Mouse (Mus musculus) NIH3T3 (cell line): ENCODE measurements at regions not wholly inside any gene's neighbourhood (a gene's known extent, or its start where the extent isn't known, plus 50 kb on each side); places are given as distances from the start of the nearest gene placed in this dataset.
"Not testable (repeated sequence)": the region's sequence is repeated elsewhere in the genome, so short reads cannot be mapped to it uniquely, and the experiment has no call there.

Experiments
- DNase-seq: peaks from one replicate; pipeline ENCODE4 v3.0.0-alpha.2; 2012; ENCODE audit warnings: low read depth

DNA sequence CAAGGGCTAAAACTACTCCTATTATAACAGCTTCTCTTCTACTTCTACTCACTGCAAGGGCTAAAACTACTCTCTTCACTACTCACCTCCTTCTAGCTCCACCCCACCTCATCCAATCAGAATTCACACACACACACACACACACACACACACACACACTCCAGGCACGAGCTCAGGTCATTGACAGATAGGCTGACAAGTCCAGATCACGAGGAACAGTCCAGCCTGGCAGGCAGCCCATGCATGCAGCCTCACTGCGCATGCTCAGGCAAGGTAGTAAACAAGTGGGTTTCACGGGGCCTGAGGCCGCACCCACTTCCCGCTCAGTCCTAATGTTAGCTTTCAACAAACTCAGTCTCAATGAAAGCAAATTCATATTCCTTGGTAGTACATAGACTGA, 229.6 kb upstream of the Pld5 start:
- not testable (repeated sequence) for DNase-seq

DNA sequence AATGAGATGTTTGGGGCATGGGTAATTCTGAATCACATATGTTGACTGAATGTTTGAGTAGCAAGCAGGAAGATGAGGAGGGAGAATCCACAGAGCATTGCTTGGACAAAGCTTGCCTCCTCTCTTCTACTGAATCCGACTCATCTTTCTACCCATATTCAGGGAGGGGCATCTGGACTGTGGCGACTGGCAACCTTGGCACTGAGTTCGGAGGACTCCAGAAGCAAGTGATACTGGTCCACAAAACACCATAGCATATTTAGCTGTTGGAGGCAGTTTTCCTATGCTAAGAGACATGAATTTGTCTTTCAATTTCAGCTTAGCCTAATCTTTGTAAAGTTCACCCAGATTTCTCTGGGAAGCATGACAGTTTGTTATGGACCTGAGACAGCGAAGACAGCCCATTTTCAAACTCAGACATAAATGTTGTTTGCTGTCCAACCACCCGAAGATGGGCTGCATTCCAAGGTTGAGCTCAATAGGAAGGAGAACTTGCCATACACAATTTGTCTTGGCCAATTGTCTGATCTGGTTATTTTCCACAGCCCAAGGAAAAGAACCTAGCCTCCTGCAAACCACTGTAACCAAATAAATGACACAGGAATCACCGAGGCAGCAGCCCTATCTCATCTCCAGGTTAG, 224.0 kb upstream of the Pld5 start:
- no peak for DNase-seq

DNA sequence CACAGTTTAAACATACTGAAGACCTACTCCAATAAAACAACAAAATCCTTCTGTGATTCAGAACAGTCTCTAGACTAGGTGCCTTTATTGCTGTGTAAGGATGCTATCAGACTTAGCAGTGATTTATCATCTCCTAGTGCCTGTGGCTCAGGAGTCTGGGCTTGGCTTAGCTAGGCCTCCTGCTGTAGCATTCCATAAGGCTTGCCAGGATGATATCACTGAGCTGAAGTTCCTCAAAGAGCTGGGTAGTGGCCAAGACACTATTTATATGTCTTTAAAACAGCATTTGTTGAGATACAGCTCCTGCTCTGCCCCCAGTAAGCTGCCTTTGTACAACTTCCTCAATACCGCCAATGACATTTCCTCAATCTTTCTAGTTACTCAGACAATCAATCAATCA, 193.4 kb upstream of the Pld5 start:
- DNase-seq = no peak

DNA sequence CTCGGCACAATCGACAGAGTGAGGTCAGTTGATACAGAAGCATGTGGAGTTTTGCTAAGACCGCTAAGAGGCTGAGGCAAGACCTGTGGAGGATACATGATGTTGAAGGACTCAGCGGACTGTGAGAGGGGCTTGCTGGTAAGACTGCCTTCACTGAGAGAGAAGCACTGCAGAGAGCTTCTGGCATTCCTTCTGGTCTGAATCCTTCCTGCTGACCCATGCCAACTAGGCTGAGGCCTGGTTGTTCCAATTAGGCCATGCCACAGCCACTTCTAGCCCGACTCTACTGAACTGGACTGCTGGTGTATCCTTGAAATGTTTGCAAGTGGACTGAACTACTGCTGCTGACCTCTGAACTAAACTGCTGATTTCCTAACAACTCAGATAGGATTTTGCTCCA, 187.0 kb upstream of the Pld5 start:
- no peak for DNase-seq

DNA sequence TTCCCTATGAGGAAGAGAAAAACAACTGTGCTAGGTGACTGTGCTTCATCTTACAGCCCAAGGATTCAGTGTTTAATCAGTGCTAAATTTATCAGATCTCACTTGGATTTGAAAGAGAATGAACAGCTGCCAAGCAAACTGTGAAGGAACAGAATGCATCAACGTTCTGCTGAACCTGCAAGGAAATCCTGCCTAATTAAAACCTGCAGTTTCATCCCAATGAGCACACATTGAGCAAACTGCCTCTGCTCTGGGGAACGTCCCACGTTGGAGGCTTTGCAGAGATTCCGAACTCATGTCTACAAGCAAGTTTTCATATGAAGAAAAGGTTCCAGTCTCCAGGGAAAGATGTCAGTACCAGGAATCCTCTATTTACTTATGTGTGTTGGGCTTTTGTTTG, 171.6 kb upstream of the Pld5 start:
- DNase-seq = no peak

DNA sequence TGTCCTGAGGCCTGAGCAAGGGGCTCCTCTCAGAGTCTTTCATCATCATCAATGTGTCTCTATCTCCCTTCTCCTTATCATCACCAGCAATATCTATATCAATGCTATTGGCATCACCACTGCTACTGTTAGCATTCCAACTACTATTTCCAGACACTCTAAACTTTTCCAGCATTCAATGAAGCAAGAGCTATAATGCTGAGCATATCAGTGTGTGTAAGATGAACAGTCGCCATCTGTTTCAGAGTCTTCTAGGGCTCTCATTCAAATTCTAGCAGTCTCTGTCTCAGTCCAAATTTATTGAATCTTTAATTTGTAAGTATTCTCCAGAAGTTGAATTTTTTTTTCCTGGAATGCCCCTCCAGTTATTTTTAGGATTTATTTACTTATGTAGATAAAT, 168.6 kb upstream of the Pld5 start:
- no peak for DNase-seq

DNA sequence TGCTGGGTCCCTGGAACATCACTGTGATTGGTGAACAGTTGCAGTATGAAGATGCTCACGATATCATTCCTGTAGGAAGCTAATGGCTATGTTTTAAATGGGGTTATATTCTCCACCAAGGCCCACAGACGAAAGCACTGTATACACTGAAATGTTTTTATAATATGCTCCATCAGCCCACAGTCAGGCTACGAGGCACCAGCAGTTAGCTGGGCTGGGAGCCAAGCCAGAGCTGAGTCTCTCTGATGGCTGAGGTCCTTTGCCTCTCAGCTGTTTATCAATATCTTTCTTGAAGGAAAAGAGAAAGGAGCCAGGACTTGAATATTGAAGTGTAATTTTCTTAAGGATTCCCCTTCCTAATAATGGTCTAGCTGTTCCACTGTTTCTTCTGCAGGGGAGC, 165.1 kb upstream of the Pld5 start:
- DNase-seq = no peak

DNA sequence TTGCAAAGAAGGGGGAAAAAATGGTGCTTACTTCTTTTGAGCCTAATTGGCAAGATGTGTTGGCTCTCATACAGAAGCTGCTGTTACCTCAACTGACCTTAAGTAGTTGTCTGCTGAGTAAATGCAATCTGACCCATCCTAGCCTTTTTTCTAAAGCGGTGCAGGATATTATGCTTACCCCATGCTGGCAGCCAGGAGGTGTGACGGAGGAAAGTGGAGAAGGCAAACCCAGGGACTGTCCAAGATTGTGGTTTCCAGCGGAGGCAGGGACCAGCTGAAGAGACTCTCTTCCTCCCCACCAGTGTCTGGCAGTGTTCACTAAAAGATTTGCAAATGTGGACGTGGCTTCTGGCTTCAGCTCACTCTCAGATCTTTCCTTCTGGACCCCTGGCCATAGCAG, 152.7 kb upstream of the Pld5 start:
- no peak for DNase-seq

DNA sequence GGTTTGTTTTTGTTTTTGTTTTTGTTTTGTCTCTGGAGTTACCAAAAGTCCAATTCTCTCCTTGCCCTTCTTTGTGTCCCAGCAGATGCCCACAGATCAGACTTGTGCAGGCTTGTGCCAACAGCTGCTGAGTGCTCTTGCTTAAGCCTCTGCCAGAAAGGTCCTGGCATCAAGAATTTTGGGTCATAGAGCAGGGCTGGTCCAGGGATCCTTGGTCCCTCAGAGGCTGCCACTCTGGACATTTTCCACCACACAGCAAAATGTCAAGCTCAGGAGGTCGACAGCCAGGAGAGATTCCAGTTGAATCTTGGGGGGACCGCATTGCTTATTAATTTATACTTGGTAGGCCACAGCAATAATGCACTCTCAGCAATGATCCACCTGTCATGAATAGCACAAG, 151.9 kb upstream of the Pld5 start:
- no peak for DNase-seq

DNA sequence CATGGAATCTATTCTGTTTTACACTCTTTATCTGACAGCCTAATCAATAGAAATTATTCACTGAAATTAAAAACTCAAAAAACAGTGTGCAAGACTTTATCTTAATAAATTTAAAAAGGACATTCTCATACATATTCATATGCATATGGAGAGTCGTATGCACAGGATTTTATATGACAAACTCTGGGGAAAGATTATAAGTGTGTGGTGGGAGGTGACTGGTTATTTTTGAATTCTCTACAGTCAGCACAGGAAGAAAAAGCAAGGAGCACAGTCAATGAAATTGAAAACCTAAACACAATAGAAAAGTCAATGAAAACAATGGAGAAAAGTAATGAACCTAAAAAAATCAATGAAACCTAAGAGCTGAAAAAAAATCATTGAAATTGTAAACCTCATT, 142.1 kb upstream of the Pld5 start:
- no peak for DNase-seq

DNA sequence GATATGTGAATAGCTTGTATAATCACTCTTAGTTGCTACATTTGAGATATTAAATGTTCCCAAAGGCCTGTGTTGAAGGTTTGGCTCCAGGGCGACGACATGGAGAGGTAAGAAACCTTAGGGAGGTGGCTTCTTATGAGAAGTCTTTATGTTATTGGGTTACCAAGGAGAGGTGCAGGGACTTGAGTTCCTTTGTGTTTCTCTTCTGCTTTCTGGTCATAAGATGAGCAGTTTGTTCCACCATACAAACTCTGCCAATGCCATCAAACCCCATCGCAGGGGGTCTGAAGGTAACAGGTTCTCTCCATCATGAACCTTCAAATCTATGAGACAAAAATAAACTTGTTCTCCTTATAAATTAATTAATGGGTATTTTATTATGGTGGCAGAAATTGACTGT, 129.0 kb upstream of the Pld5 start:
- no peak for DNase-seq

DNA sequence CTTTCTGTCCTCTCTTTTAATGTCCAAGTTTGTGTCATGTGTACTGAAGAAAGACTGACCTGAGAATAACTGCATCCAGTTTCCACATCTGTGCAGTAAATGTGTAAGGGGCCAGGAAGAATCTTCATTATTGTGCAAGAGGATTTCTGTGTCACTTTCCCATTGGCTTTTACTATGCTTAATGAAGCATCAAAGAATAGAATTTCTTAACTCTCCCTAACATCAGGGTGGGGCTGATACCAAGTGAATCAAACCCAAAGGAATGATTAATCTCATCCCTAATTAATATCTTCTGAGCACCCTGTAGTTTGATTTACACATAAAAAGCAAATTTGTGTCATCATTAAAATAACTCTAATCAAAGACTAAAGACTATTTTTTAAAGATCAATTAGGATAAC, 104.5 kb upstream of the Pld5 start:
- no peak for DNase-seq

DNA sequence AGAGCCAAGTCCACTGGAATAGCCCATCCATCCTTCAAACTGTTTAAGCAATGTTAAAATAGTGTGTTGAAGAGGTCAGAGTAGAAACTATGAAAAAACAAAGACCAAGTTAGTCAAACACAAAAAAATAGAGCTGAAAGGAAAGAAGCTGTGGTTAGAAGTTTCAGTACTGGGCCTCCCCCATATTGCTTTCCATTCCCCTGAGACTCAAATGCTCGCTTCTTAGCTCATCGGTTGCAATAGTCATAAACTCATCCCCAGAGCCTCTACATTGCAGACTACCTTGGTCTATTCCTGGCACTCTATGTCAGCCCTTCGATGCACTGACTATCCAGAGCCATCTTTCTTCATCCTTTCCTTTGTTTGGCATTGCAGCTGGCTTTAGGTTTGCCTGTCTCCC, 91.8 kb upstream of the Pld5 start:
- no peak for DNase-seq

DNA sequence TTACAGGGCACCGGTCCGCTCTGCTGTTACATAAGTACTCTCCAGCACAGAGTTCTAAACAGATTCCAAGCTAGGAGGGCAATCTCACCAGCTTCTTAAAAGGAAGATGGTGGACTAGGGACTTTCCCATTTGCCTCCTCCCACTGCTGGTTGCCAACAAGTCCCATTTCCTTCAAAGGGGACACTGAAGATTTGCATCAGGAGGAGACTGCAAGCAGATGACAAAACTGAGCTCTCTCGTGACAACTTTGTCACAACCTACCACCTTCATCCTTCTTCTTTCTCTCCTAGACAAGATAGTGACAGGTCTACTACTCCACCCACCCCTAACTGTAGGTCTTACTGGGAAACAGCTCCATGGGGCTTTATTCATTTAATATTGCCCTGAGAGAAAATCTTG, 85.8 kb upstream of the Pld5 start:
- DNase-seq = no peak

DNA sequence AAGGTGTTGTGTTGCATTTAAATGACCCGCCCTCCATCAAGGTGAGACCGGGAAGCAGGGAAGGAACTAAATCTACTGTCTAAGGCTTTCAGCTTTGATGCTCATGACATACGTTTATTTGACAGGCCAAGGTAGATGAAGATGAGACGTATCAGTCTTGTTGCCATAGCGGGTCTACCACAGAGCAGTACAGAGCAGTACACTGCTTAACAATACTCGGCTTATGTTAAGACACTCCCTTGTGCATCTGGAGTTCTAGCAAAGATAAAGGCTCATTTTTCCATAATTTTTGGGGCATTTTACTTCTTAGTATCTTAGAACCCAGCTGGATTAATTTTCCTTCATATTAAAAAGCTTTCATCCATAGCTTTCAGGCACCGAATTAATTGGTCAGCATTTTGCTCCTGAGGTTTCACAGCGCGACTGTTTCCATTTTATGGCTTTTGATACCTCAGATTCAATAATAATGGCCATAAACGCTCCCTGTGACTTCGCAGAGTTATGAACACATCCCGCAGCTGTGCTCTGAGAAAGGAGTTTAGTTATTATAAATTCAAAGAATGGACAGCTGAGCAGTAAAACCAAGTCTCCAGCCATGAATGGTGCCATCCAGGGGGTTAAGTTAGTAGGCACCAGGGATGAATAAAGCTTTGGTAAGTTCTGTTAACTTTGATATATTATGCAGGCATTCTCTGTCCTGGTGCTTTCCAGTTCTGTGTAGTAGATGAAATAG, 85.0 kb upstream of the Pld5 start:
- DNase-seq = no peak

DNA sequence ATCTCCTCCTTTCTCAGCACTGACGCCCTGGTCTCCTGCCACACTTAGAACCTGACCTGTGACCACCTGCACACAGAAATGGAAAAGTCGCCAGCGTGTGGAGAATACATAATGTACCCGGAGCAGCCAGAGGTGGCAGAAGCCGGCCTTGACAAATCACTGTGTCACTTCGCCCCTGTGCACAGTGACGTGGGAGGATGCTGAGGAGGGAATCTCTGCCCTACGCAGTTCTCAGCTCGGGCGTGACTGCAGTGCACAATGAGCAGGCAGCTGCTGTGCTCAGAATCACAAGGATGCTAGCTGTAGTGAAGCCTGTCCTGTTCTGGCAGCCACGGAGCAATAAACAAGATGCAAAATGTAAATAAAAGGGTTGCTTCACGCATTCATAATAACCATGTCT, 80.2 kb upstream of the Pld5 start:
- DNase-seq = no peak

DNA sequence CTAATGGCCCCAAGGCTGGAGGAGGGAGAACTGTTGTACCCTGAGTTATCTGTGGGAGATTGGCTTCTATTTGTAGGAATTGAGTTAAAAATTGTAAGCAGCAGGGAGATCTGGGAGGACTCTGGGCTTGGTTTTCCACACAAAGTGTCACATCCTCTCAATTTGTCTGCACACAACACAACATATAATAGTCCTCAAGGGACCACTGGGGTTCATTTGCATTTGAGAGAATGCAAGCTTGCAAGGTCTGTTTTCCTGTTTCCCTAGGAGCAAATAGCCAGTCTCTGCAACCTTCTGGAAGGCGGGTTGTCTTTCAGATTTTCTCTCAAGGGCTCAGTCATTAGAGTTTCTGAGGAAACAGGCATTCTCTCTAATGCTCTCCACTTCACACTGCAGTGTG, 79.8 kb upstream of the Pld5 start:
- DNase-seq = no peak

DNA sequence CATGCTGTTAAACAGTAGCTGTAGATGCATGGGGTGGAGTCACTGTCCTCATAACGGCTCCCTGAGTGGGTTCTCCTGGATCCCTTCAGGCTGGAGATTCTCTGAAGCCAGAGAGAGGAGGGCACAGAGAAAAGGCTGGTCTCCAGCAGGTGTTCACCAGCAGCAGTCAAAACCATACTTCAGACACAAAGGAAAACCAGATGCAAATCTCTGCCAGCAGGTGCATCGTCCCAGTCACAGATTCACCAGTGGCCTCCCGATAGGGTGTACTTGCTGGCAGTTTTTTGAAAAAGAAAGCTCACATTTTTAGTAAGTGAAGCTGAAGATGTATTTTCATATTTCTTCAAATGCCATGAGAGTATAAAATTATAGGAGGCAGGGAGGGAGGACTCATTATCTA, 77.6 kb upstream of the Pld5 start:
- DNase-seq = no peak

DNA sequence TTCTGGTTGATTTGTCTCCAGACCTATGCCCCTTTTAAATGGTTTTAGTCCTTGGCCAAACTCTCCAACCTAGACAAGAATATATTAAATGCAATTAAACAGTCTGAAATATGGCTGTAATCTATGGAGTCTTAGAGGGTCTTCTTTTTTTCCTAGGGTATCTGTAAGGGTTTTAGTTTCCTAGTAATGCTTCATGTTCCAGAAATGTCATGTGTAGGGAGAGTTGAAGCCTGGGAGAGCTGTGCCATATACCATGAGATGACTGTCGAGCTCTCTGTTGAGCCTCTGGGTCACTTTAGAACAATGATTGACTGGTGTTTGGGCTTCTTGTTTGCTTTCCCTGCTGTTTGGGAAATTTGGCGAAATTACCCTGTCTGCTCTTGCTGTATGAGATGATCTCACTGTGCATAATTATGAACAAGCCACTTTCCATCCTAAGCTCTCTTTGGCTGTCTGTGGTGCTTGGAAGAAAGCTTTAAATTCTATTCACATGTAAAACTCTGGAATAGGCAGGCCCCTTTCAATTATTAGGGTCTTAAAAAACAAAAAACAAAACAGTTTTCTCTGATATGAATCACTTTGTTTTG, 74.9 kb upstream of the Pld5 start:
- DNase-seq = no peak

DNA sequence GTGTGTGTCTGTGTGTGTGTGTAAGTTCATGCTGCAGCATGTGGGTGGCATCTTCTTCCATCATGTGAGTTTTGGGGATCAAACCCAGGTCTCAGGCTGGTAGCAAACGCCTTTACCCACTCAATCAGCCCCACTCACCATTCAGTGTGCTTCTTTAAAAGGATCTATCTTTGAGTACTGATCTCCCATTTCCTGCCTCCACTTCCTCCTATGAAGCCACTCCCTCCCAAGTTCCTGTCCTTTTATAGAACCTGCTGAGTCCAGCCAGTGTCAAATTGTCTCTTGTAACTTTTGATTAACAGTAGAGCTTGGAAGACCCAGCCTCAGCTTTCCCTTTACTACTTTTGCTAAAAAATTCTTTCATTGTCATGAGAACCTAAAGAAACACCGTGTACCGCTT, 73.0 kb upstream of the Pld5 start:
- no peak for DNase-seq

DNA sequence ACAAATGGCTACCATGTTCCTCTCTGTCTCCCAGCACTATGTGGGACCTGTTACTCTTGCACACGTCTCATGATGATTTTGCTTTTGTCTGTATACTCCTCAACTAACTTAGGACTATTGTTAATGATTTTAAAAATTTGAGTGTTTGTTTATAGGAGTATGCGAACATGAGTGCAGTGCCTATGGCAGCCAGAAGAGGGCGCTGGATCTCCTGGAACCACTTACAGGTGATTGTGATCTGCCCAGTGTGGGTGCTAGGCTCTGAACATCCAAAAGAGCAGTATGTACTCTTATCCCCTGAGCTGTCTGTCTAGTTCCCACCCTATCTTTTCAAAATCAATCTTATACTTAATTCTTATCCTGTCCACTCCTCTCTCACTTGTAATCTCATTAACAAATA, 56.2 kb upstream of the Pld5 start:
- DNase-seq = no peak
